Mouse (Mus musculus) mature B cell (primary cell): ENCODE measurements around the gene Clic6.

ENCODE experiments used
- in situ Hi-C: fragments of 300-500 bp; cut with MboI; formaldehyde crosslinking; loops from 2 replicates; pipeline ENCODE4 v1.14.3; 2019

The Clic6 gene

GRCm38 (mm10) chr16:92524651-92525050 lies 39.1 kb downstream of the Clic6 start:
- in situ Hi-C loops, result no loop called here

GRCm38 (mm10) chr16:92525919-92526318 lies 40.4 kb downstream of the Clic6 start:
- in situ Hi-C loops, result no loop called here

- in situ Hi-C loops, result no loop called here
Measured at GRCm38 (mm10) chr16:92535258-92535657, 49.7 kb downstream of the Clic6 start.

- in situ Hi-C loops, result no loop called here
Measured at GRCm38 (mm10) chr16:92538356-92538755, 52.8 kb downstream of the Clic6 start.

GRCm38 (mm10) chr16:92544264-92544663 lies 58.7 kb downstream of the Clic6 start:
- in situ Hi-C loops, result no loop called here

GRCm38 (mm10) chr16:92548651-92549050 lies 63.1 kb downstream of the Clic6 start:
- in situ Hi-C loops, result no loop called here

- in situ Hi-C loops, result loop anchor here (10.0 kb wide), 1 partner anchor 903 kb away; no protein-coding TSS in a partner anchor
Measured at GRCm38 (mm10) chr16:92551266-92552105, 66.0 kb downstream of the Clic6 start.

GRCm38 (mm10) chr16:92552106-92552382 lies 66.5 kb downstream of the Clic6 start:
- in situ Hi-C loops, result loop anchor here (10.0 kb wide), 1 partner anchor 903 kb away; no protein-coding TSS in a partner anchor

GRCm38 (mm10) chr16:92552858-92553257 lies 67.3 kb downstream of the Clic6 start:
- in situ Hi-C loops, result loop anchor here (10.0 kb wide), 1 partner anchor 902 kb away; no protein-coding TSS in a partner anchor

- in situ Hi-C loops, result loop anchor here (10.0 kb wide), 1 partner anchor 900 kb away; no protein-coding TSS in a partner anchor
Measured at GRCm38 (mm10) chr16:92555051-92555450, 69.5 kb downstream of the Clic6 start.

- in situ Hi-C loops, result no loop called here
Measured at GRCm38 (mm10) chr16:92565291-92565690, 79.8 kb downstream of the Clic6 start.

- in situ Hi-C loops, result no loop called here
Measured at GRCm38 (mm10) chr16:92565708-92566107, 80.2 kb downstream of the Clic6 start.

- in situ Hi-C loops, result no loop called here
Measured at GRCm38 (mm10) chr16:92566146-92566545, 80.6 kb downstream of the Clic6 start.

GRCm38 (mm10) chr16:92571246-92571645 lies 85.7 kb downstream of the Clic6 start:
- in situ Hi-C loops, result no loop called here

- in situ Hi-C loops, result no loop called here
Measured at GRCm38 (mm10) chr16:92573193-92573592, 87.7 kb downstream of the Clic6 start.

- in situ Hi-C loops, result no loop called here
Measured at GRCm38 (mm10) chr16:92575792-92576191, 90.3 kb downstream of the Clic6 start.

GRCm38 (mm10) chr16:92577381-92577780 lies 91.8 kb downstream of the Clic6 start:
- in situ Hi-C loops, result no loop called here

- in situ Hi-C loops, result no loop called here
Measured at GRCm38 (mm10) chr16:92578915-92579653, 93.5 kb downstream of the Clic6 start.

- in situ Hi-C loops, result no loop called here
Measured at GRCm38 (mm10) chr16:92580981-92581380, 95.4 kb downstream of the Clic6 start.

- in situ Hi-C loops, result no loop called here
Measured at GRCm38 (mm10) chr16:92581767-92582166, 96.2 kb downstream of the Clic6 start.

GRCm38 (mm10) chr16:92587836-92588235 lies 102.3 kb downstream of the Clic6 start:
- in situ Hi-C loops, result no loop called here
